Comparison of ENCODE assay signal across 22 mouse cellular contexts in genomic region chr13:95626696-95627095, GRCm38 (mm10). TPM values are rescaled to one million over a fixed set of nuclear protein-coding genes. Genes with fewer than 3 reads are reported as not detected.
A peak's percentile ranks its signal among the peaks of the same experiment; 100 is the strongest.
DNase-seq lines count a peak whose midpoint lies in the region; ATAC-seq and TF ChIP-seq lines count a peak whose summit lies in the region.
"Had no signal": no experiment of that assay in that cellular context is flagged by ENCODE, and none has a peak within 500 bp of the region (broad histone marks: within the 10 kb centered on the region; RNA-seq: fewer than 3 reads in every experiment).

No protein-coding gene starts in this region.

- no peaks in the 10 kb centered on the region for H3K9me3 ChIP-seq in liver, embryonic 13.5 days (replicated peaks)
- H3K9me3 ChIP-seq in liver, embryonic 15.5 days (replicated peaks) = no peaks in the 10 kb centered on the region
- H3K9me3 ChIP-seq: embryonic facial prominence, embryonic 15.5 days; forebrain, embryonic 10.5 days; G1E; heart, embryonic 13.5 days; hindbrain, embryonic 12.5 days had no signal

- no peak overlapping the region for H3K9ac ChIP-seq in liver, embryonic 13.5 days
- H3K9ac ChIP-seq in liver, embryonic 15.5 days = no peak overlapping the region
- H3K9ac ChIP-seq: embryonic facial prominence, embryonic 15.5 days; heart, embryonic 13.5 days; hindbrain, embryonic 12.5 days had no signal

- no peaks in the 10 kb centered on the region for H3K36me3 ChIP-seq in kidney, adult 2 months (ENCODE audit: control insufficient read depth, insufficient read depth, low read length)
- peaks cover 31% of the 10 kb centered on the region for H3K36me3 ChIP-seq in liver, embryonic 13.5 days
- H3K36me3 ChIP-seq in liver, embryonic 15.5 days (replicated peaks) = peaks cover 30% of the 10 kb centered on the region

- DNase-seq in kidney, adult 2 months = peak; percentile 25
- no peak for DNase-seq in kidney, adult 9 months
- DNase-seq in liver, embryonic 13.5 days = no peak
- no peak for DNase-seq in frontal cortex, postnatal 36 days (ENCODE audit: low spot score in 2 of 2)
- no peak for DNase-seq in left cerebral cortex, postnatal 36 days (ENCODE audit: low spot score in 2 of 2)
- DNase-seq: adrenal gland, postnatal 36 days; cerebellum, adult 11 months; cerebellum, adult 8-10 months; cerebellum, postnatal 14 days; embryo, embryonic 11 days; gastrocnemius, postnatal 36 days; heart, adult 11 months; heart, postnatal 4 days had no signal

- no peak for TF ChIP-seq CTCF in kidney, adult 2 months (conservative IDR thresholded peaks at IDR 0.05; ENCODE audit: insufficient read depth, insufficient read length, low read depth, low read length)

- intact Hi-C loops in left cerebral cortex, postnatal 36 days (cut with DNase I) = no loop called here

- H3K4me3 ChIP-seq in kidney, adult 2 months (ENCODE audit: insufficient read depth, low read depth, low read length) = no peak overlapping the region
- no peak overlapping the region for H3K4me3 ChIP-seq in liver, embryonic 13.5 days (replicated peaks)
- no peak overlapping the region for H3K4me3 ChIP-seq in liver, embryonic 15.5 days (replicated peaks)
- H3K4me3 ChIP-seq: embryonic facial prominence, embryonic 15.5 days; erythroblast, embryonic 14.5 days; forebrain, embryonic 10.5 days; heart, embryonic 13.5 days; hindbrain, embryonic 12.5 days had no signal

- no peak overlapping the region for H3K27ac ChIP-seq in kidney, adult 2 months (ENCODE audit: insufficient read depth, low read depth, low read length)
- H3K27ac ChIP-seq in liver, embryonic 13.5 days = peak overlapping the region; percentile 29; the same call in 1 of the 2 replicates
- 0 out of 2 replicates have a peak overlapping the region, but pooled peaks have one; percentile 2 for H3K27ac ChIP-seq in liver, embryonic 15.5 days (replicated peaks)
- H3K27ac ChIP-seq: embryonic facial prominence, embryonic 15.5 days; forebrain, embryonic 10.5 days; heart, embryonic 13.5 days; hindbrain, embryonic 12.5 days had no signal

- no peak overlapping the region for H3K4me2 ChIP-seq in liver, embryonic 13.5 days
- no peak overlapping the region for H3K4me2 ChIP-seq in liver, embryonic 15.5 days
- H3K4me2 ChIP-seq: embryonic facial prominence, embryonic 15.5 days; heart, embryonic 13.5 days; hindbrain, embryonic 12.5 days had no signal

- peak; percentile 47; the same call in 1 of the 2 replicates for ATAC-seq in liver, embryonic 13.5 days (ENCODE audit: low read depth)
- 0 out of 2 replicates have a peak, but pooled peaks have one; percentile 21 for ATAC-seq in liver, embryonic 15.5 days (ENCODE audit: insufficient read depth)
- ATAC-seq: forebrain, embryonic 14.5 days; hindbrain, embryonic 16.5 days had no signal

- no peaks in the 10 kb centered on the region for H3K4me1 ChIP-seq in kidney, adult 2 months (ENCODE audit: control insufficient read depth, insufficient read depth, low read length)
- H3K4me1 ChIP-seq in liver, embryonic 13.5 days (replicated peaks) = 0 out of 2 replicates have a peak, but pooled peaks cover 4% of the 10 kb centered on the region
- H3K4me1 ChIP-seq in liver, embryonic 15.5 days (replicated peaks) = no peaks in the 10 kb centered on the region
- H3K4me1 ChIP-seq: embryonic facial prominence, embryonic 15.5 days; hindbrain, embryonic 12.5 days had no signal

- WGBS in kidney, adult 2 months = 49% methylated on average over 7 of the region's 7 CpGs
- 76% methylated on average over 7 of the region's 7 CpGs for WGBS in liver, embryonic 13.5 days (ENCODE audit: insufficient replicate concordance)
- WGBS in liver, embryonic 15.5 days (ENCODE audit: insufficient replicate concordance) = 70% methylated on average over 7 of the region's 7 CpGs

- no peak for TF ChIP-seq POLR2A in kidney, adult 2 months (IDR thresholded peaks at IDR 0.05; ENCODE audit: low read depth, low read length)

- H3K27me3 ChIP-seq in kidney, adult 2 months (replicated peaks; ENCODE audit: control insufficient read depth, insufficient read depth, low read length) = no peaks in the 10 kb centered on the region
- no peaks in the 10 kb centered on the region for H3K27me3 ChIP-seq in liver, embryonic 13.5 days
- H3K27me3 ChIP-seq in liver, embryonic 15.5 days = no peaks in the 10 kb centered on the region
- H3K27me3 ChIP-seq: embryonic facial prominence, embryonic 15.5 days; heart, embryonic 13.5 days; hindbrain, embryonic 12.5 days had no signal

RNA-seq across cellular contexts. Expression of gene F2r, which starts 8.4 kb away (rescaled TPM):
- 39.9 and 42.2 TPM in 2 replicates for polyA plus RNA-seq in kidney, adult 2 months (2012; rRNA removed)
- 42.8 and 53.6 TPM in 2 replicates for polyA plus RNA-seq in liver, embryonic 13.5 days (2015; fragmentation: Nextera tagmentation; extraction: Ambion mirVana)
- 32.3 and 35.9 TPM in 2 replicates for polyA plus RNA-seq in liver, embryonic 15.5 days (2015; fragmentation: Nextera tagmentation; extraction: Ambion mirVana)
- 1 to 10 TPM; 4.1 to 4.3 TPM for total RNA-seq in left cerebral cortex, postnatal 36 days (2021)
- total RNA-seq: G1E had no signal
